Mouse (Mus musculus) stomach, embryonic 14.5 days (tissue): ENCODE measurements around the gene Fam227a. TPM values are rescaled to one million over a fixed set of nuclear protein-coding genes. Genes with fewer than 3 reads are reported as not detected.
A peak's percentile ranks its signal among the peaks of the same experiment; 100 is the strongest.

Experiments used
- ATAC-seq: fragments of 200-750 bp; cut with Nextera tagmentation; 2 replicates; pipeline ENCODE4 v1.8.0; 2017; ENCODE audit warnings: low read depth, moderate TSS enrichment; ENCODE audit not compliant: insufficient number of reproducible peaks, insufficient read depth, low FRiP score
- H3K27ac ChIP-seq: fragments of 300-500 bp; sonication (generic); 2 replicates; pipeline ENCODE4 v1.5.1; 2014; ENCODE audit warnings: mild to moderate bottlenecking, low read length, moderate library complexity, mixed read lengths
- H3K27me3 ChIP-seq: fragments of 300-500 bp; sonication (generic); 2 replicates; pipeline ENCODE4 v1.6.1; 2014; ENCODE audit warnings: low read length, control low read depth, mixed read lengths; ENCODE audit not compliant: control insufficient read depth, insufficient read depth
- H3K36me3 ChIP-seq: fragments of 300-500 bp; sonication (generic); 2 replicates; pipeline ENCODE4 v1.6.1; 2014; ENCODE audit warnings: mild to moderate bottlenecking, control low read depth, low read length, moderate library complexity, mixed read lengths; ENCODE audit not compliant: control insufficient read depth, insufficient read depth
- H3K4me1 ChIP-seq: fragments of 300-500 bp; sonication (generic); 2 replicates; pipeline ENCODE4 v1.6.1; 2014; ENCODE audit warnings: low read length, control low read depth, mixed read lengths; ENCODE audit not compliant: control insufficient read depth, insufficient read depth
- H3K4me2 ChIP-seq: fragments of 300-500 bp; sonication (generic); replicated peaks from 2 replicates; pipeline ENCODE4 v1.6.1; 2014; ENCODE audit warnings: low read depth, low read length, control low read depth
- H3K4me3 ChIP-seq: fragments of 300-500 bp; sonication (generic); 2 replicates; pipeline ENCODE4 v1.5.1; 2014; ENCODE audit warnings: low read depth, low read length, control low read depth
- H3K9ac ChIP-seq: fragments of 300-500 bp; sonication (generic); replicated peaks from 2 replicates; pipeline ENCODE4 v1.6.1; 2014; ENCODE audit warnings: low read depth, mild to moderate bottlenecking, control low read depth, low read length, moderate library complexity, mixed read lengths
- H3K9me3 ChIP-seq: fragments of 300-500 bp; sonication (generic); 2 replicates; pipeline ENCODE4 v1.6.1; 2016; ENCODE audit warnings: low read depth, low read length, control low read depth; ENCODE audit not compliant: control insufficient read depth
- WGBS: fragments of 180-500 bp; shearing (Covaris S2); extraction: QIAGEN DNeasy Blood & Tissue Kit; methylation state at CpG from one replicate; pipeline ENCODE4 v1.1.7; 2014; 5-methylcytosine and 5-hydroxymethylcytosine counted together
- polyA plus RNA-seq: library from polyadenylated mRNA; unstranded; fragments of >200 nt; fragmentation: Nextera tagmentation; extraction: Ambion mirVana; gene quantifications from 2 replicates; pipeline ENCODE4 v1.2.1, GENCODE M21; 2014

Fam227a gene
- polyA plus RNA-seq, 1 experiment from 2014 or later: 1.6 TPM

DNA sequence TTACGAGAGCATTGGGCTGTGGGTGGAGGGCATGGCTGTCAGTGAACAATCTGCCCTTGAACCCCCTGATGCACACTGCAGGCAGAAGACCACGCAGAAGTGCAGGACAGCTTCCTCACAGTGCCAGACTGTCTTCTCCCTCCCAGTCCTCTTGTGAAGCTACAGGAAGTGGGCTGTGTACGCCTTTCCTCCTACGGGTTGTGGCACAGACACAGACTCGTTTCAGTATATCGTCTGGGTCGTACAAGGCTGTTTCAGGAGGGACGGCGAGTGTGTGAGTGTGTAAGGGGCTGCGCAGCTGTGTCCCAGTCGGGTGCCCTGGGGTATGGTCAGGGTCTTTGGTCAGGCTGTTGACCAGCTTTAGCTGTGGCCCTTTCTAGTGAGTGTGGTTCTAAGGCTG lies 35.0 kb upstream of the Fam227a start:
- no peak overlapping the region for H3K4me3 ChIP-seq
- H3K4me2 ChIP-seq: 0 out of 2 replicates have a peak overlapping the region, but pooled peaks have one; percentile 5
- H3K9ac ChIP-seq: no peak overlapping the region
- H3K9me3 ChIP-seq: no peaks in the 10 kb centered on the region
- peaks cover 18% of the 10 kb centered on the region; the same call in 1 of the 2 replicates for H3K4me1 ChIP-seq
- peaks cover 4% of the 10 kb centered on the region; the same call in 1 of the 2 replicates for H3K36me3 ChIP-seq
- H3K27ac ChIP-seq: no peak overlapping the region
- H3K27me3 ChIP-seq: no peaks in the 10 kb centered on the region
- 75% methylated on average over 11 of the region's 11 CpGs for WGBS
- no peak for ATAC-seq

- Histone ChIP-seq H3K9me3 (no peaks in the 10 kb centered on the region), H3K27me3 (no peaks in the 10 kb centered on the region), H3K9ac (no peak overlapping the region), H3K27ac (no peak overlapping the region), H3K36me3 (peaks cover 4% of the 10 kb centered on the region; the same call in 1 of the 2 replicates), H3K4me1 (peaks cover 24% of the 10 kb centered on the region), H3K4me3 (no peak overlapping the region), H3K4me2 (peak overlapping the region; percentile 98; the same call in 1 of the 2 replicates)
- 84% methylated on average over 5 of the region's 5 CpGs for WGBS
- no peak for ATAC-seq
Observed at GRCm38 (mm10) chr15:79692334-79692733, 33.6 kb upstream of the Fam227a start.

DNA sequence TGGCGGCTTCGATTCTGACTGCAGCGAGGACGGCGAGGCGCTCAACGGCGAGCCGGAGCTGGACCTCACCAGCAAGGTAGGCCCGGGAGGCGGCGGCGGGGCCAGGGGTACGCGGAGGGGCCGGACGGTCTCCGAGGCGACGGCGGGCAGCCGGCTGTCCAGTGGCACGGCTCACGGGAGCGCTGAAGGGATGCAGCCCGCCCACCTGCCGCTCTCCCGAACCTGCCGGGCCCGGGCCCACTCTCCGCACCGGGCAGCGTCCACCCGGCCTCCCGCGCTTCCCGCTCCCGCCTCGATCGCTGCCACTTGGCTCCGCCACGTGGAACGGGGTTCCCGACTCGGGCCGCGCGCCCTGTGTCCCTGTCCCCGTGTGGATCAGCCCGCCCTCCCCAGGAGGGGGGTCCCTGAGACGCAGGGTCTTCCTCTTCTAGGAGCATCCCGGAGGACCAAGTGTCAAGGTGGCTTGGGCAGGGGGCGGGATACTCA lies 32.3 kb upstream of the Fam227a start:
- WGBS: 0% methylated on average over 47 of the region's 53 CpGs
- no peak; the same call in 1 of the 2 replicates for ATAC-seq

GRCm38 (mm10) chr15:79690426-79691022 lies 31.8 kb upstream of the Fam227a start, which contains the start of gene Gtpbp1:
Gene Gtpbp1 (plus strand): TSS chr15:79690845.
- H3K27ac ChIP-seq: peak within 1 kb of the TSS; percentile 72; the same call in 1 of the 2 replicates
- WGBS: under 1% methylated on average over 45 of the region's 45 CpGs
- ATAC-seq: peak; percentile 96
- peaks cover 34% of the 10 kb centered on the region for H3K4me1 ChIP-seq
- peak within 1 kb of the TSS; percentile 98 for H3K4me2 ChIP-seq
- peak within 1 kb of the TSS; percentile 89 for H3K9ac ChIP-seq
- no peaks in the 10 kb centered on the region for H3K36me3 ChIP-seq
- H3K4me3 ChIP-seq: peak within 1 kb of the TSS; percentile 87
- H3K27me3 ChIP-seq: no peaks in the 10 kb centered on the region
- H3K9me3 ChIP-seq: no peaks in the 10 kb centered on the region

More for the DNA sequence above, 32.3 kb upstream of the Fam227a start:
- H3K4me1 ChIP-seq: peaks cover 28% of the 10 kb centered on the region
- H3K27me3 ChIP-seq: no peaks in the 10 kb centered on the region
- no peaks in the 10 kb centered on the region; the same call in 1 of the 2 replicates for H3K36me3 ChIP-seq
- peak overlapping the region; percentile 87 for H3K4me3 ChIP-seq
- peak overlapping the region; percentile 89 for H3K9ac ChIP-seq
- H3K27ac ChIP-seq: peak overlapping the region; percentile 72; the same call in 1 of the 2 replicates
- no peaks in the 10 kb centered on the region for H3K9me3 ChIP-seq
- H3K4me2 ChIP-seq: peak overlapping the region; percentile 98

GRCm38 (mm10) chr15:79689662-79690425 lies 31.1 kb upstream of the Fam227a start:
- Histone ChIP-seq H3K4me1 (peaks cover 40% of the 10 kb centered on the region), H3K9me3 (no peaks in the 10 kb centered on the region), H3K9ac (no peak overlapping the region), H3K27ac (no peak overlapping the region), H3K36me3 (no peaks in the 10 kb centered on the region), H3K4me3 (peak overlapping the region; percentile 25), H3K4me2 (peak overlapping the region; percentile 50), H3K27me3 (no peaks in the 10 kb centered on the region)
- WGBS: 14% methylated on average over 24 of the region's 24 CpGs
- ATAC-seq: no peak

DNA sequence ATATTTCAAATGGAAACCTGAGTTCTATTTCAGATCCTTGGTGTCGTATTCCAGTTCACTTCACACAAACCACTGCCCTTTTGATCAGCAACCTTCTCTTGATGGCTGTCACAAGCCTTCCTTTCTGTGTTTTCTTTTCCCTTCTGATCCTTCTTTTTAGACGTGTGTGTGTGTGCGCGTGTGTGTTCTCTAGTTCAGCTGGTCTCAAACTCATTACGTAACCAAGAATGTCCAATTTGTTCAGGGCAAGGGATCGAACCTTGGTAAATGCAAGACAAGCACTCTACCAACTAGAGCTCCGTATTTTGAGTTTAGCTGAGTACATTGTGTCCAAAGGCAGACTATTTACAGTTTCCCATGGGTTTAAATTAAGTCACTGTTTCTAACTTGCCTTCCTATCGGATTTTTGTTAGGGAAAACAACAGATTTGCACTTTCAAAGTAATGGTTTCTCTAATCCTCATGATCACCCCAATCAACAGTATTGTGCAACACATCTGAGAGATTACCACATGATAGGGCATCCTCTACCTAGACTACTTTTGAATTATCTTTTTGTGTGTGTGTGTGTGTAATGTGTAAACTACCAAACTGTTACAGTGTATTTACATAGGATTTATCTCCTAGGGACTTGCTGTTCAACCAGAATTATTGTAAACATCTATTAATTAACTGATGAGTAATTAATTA lies 29.7 kb upstream of the Fam227a start:
- no peaks in the 10 kb centered on the region for H3K27me3 ChIP-seq
- H3K9me3 ChIP-seq: no peaks in the 10 kb centered on the region
- no peak for ATAC-seq
- peak overlapping the region; percentile 86; the same call in 1 of the 2 replicates for H3K9ac ChIP-seq
- H3K4me1 ChIP-seq: peaks cover 55% of the 10 kb centered on the region
- H3K4me2 ChIP-seq: peak overlapping the region; percentile 75
- peak overlapping the region; percentile 96 for H3K27ac ChIP-seq
- WGBS: 5% methylated on average over 8 of the region's 8 CpGs
- H3K36me3 ChIP-seq: no peaks in the 10 kb centered on the region
- H3K4me3 ChIP-seq: peak overlapping the region; percentile 90

DNA sequence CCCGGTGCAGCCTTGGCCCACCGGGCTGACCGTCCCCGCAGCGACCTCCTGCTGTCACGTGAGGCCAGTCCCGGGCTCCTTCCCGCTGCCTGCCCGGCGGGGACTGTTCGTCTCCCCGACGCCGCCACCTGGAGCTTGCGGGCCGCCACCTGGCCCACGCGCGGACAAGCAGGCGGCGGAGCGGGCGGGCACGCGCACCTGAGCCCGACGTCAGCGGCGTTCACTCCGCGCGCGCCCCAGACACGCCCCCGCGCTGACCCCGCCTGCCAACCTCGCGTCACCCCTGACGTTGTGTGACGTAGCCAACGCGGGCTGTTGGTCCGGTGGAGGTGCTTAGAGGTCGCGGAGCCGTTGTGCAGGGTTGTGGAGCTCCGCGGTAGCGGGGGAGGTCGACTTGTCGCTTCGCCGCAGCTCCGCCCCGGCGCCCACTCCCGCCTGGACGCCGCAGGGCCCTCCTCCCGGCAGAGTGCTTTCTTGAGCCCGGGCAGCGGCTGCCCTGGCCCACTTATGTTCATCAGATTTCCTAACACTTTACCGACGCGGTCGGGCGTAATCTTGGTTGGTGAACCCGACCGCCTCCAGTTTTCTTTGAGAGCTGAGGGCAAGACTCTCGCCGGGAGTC lies 29.0 kb upstream of the Fam227a start, which contains the start of gene Josd1:
Josd1 (minus strand) TSS at position 274 of the 622 bp plus-strand sequence.
- under 1% methylated on average over 72 of the region's 72 CpGs for WGBS
- H3K27me3 ChIP-seq: no peaks in the 10 kb centered on the region
- peak; percentile 79 for ATAC-seq
- peaks cover 61% of the 10 kb centered on the region for H3K4me1 ChIP-seq
- H3K36me3 ChIP-seq: no peaks in the 10 kb centered on the region
- H3K4me3 ChIP-seq: peak within 1 kb of the TSS; percentile 90
- H3K9ac ChIP-seq: peak within 1 kb of the TSS; percentile 86
- peak within 1 kb of the TSS; percentile 96 for H3K27ac ChIP-seq
- H3K9me3 ChIP-seq: no peaks in the 10 kb centered on the region
- peak within 1 kb of the TSS; percentile 75 for H3K4me2 ChIP-seq
